11 mouse cellular contexts compared by ENCODE assay signal in the genomic region with DNA sequence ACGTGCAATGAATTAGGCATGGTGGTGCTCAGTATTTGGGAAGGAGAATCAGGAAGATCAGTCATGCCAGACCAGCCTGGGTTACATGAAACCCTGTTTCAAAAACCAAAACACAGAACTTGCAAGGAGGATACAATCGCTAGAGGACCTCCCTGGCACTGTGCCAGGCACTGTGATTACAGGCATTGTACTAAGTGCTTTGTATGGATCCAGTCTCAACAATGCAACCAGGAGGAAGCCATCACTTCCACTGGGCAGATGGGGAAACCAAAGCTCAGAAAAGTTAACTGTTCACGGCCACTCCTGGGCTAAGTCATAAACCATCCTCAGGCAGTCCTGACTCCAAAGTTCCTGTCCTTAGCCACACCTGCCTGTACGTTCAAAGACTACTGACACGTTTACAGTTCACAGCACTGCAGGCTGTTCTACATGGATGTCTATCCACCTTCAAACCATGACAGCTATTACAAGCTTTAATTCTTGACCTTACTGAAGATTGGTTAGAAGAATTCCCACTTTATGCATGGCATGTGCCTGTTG. TPM values are rescaled to one million over a fixed set of nuclear protein-coding genes. Genes with fewer than 3 reads are reported as not detected.
DNase-seq lines count a peak whose midpoint lies in the region; ATAC-seq lines count a peak whose summit lies in the region.
"Had no signal": no experiment of that assay in that cellular context is flagged by ENCODE, and none has a peak within 500 bp of the region (broad histone marks: within the 10 kb centered on the region; RNA-seq: fewer than 3 reads in every experiment).

No protein-coding gene starts in this region.

- H3K4me2 ChIP-seq in forebrain, embryonic 14.5 days (ENCODE audit: low read length) = no peak overlapping the region
- H3K4me2 ChIP-seq in forebrain, embryonic 15.5 days (replicated peaks) = no peak overlapping the region
- no peak overlapping the region for H3K4me2 ChIP-seq in neural tube, embryonic 11.5 days (ENCODE audit: low read depth)
- no peak overlapping the region for H3K4me2 ChIP-seq in intestine, embryonic 16.5 days (ENCODE audit: low read depth, low read length)
- H3K4me2 ChIP-seq in forebrain, embryonic 12.5 days = no peak overlapping the region

- DNase-seq in forebrain, embryonic 14.5 days (ENCODE audit: low spot score) = peak; percentile 37
- DNase-seq in neural tube, embryonic 11.5 days (ENCODE audit: low spot score) = peak; percentile 17
- no peak for DNase-seq in neural tube, embryonic 10.5 days (ENCODE audit: extremely low spot score, low spot score)
- DNase-seq in skeletal muscle tissue, adult 2 months (ENCODE audit: low read depth, low spot score) = peak; percentile 27
- no peak for DNase-seq in thymus, postnatal 25 days
- DNase-seq: thymus, adult 18-20 months had no signal

- H3K27me3 ChIP-seq in forebrain, embryonic 14.5 days (replicated peaks; ENCODE audit: control insufficient read depth, insufficient read depth, low read length) = no peaks in the 10 kb centered on the region
- H3K27me3 ChIP-seq in forebrain, embryonic 15.5 days = no peaks in the 10 kb centered on the region
- no peaks in the 10 kb centered on the region for H3K27me3 ChIP-seq in neural tube, embryonic 11.5 days (ENCODE audit: control insufficient read depth, insufficient read depth, low read length)
- no peaks in the 10 kb centered on the region for H3K27me3 ChIP-seq in intestine, embryonic 16.5 days (replicated peaks; ENCODE audit: control insufficient read depth, insufficient read depth, low read length)
- H3K27me3 ChIP-seq in forebrain, embryonic 12.5 days = no peaks in the 10 kb centered on the region

- no peaks in the 10 kb centered on the region for H3K4me1 ChIP-seq in forebrain, embryonic 14.5 days (ENCODE audit: control insufficient read depth, insufficient read depth, low read length)
- peaks cover 25% of the 10 kb centered on the region for H3K4me1 ChIP-seq in forebrain, embryonic 15.5 days
- H3K4me1 ChIP-seq in neural tube, embryonic 11.5 days (ENCODE audit: control insufficient read depth, insufficient read depth, low read length) = peaks cover 3% of the 10 kb centered on the region; the same call in 1 of the 2 replicates
- peaks cover 14% of the 10 kb centered on the region for H3K4me1 ChIP-seq in intestine, embryonic 16.5 days (ENCODE audit: control insufficient read depth, insufficient read depth, low read length)
- peaks cover 28% of the 10 kb centered on the region for H3K4me1 ChIP-seq in forebrain, embryonic 12.5 days

- no peak overlapping the region for H3K27ac ChIP-seq in forebrain, embryonic 14.5 days (ENCODE audit: low read depth, low read length)
- H3K27ac ChIP-seq in forebrain, embryonic 15.5 days (replicated peaks) = no peak overlapping the region
- H3K27ac ChIP-seq in neural tube, embryonic 11.5 days (ENCODE audit: low read depth, low read length) = no peak overlapping the region
- peak overlapping the region; percentile 10; the same call in 1 of the 2 replicates for H3K27ac ChIP-seq in intestine, embryonic 16.5 days (ENCODE audit: low read length)
- H3K27ac ChIP-seq in forebrain, embryonic 12.5 days = no peak overlapping the region

- ATAC-seq in forebrain, embryonic 14.5 days = no peak
- ATAC-seq in forebrain, embryonic 15.5 days (replicated peaks) = no peak
- ATAC-seq in neural tube, embryonic 11.5 days (ENCODE audit: insufficient read depth, low FRiP score, low TSS enrichment) = no peak
- peak; percentile 79 for ATAC-seq in intestine, embryonic 16.5 days
- no peak for ATAC-seq in forebrain, embryonic 12.5 days (ENCODE audit: low FRiP score)

- 61% methylated on average over 5 of the region's 5 CpGs for WGBS in forebrain, embryonic 14.5 days
- WGBS in forebrain, embryonic 15.5 days = 52% methylated on average over 5 of the region's 5 CpGs
- WGBS in neural tube, embryonic 11.5 days = 66% methylated on average over 5 of the region's 5 CpGs
- WGBS in intestine, embryonic 16.5 days = 24% methylated on average over 5 of the region's 5 CpGs
- WGBS in forebrain, embryonic 12.5 days = 69% methylated on average over 5 of the region's 5 CpGs

- no peak overlapping the region for H3K9ac ChIP-seq in forebrain, embryonic 14.5 days (ENCODE audit: low read length)
- H3K9ac ChIP-seq in forebrain, embryonic 15.5 days (replicated peaks) = no peak overlapping the region
- no peak overlapping the region for H3K9ac ChIP-seq in neural tube, embryonic 11.5 days (ENCODE audit: low read length)
- no peak overlapping the region for H3K9ac ChIP-seq in intestine, embryonic 16.5 days (ENCODE audit: low read depth, low read length)
- no peak overlapping the region for H3K9ac ChIP-seq in forebrain, embryonic 12.5 days

- H3K36me3 ChIP-seq in forebrain, embryonic 14.5 days (ENCODE audit: control insufficient read depth, insufficient read depth, low read length) = no peaks in the 10 kb centered on the region
- no peaks in the 10 kb centered on the region for H3K36me3 ChIP-seq in forebrain, embryonic 15.5 days
- H3K36me3 ChIP-seq in neural tube, embryonic 11.5 days (ENCODE audit: control insufficient read depth, insufficient read depth, low read length) = no peaks in the 10 kb centered on the region
- no peaks in the 10 kb centered on the region for H3K36me3 ChIP-seq in intestine, embryonic 16.5 days (ENCODE audit: control insufficient read depth, insufficient read depth, low read length)
- no peaks in the 10 kb centered on the region for H3K36me3 ChIP-seq in forebrain, embryonic 12.5 days (replicated peaks)

- H3K9me3 ChIP-seq in forebrain, embryonic 14.5 days (replicated peaks; ENCODE audit: control insufficient read depth, low read length) = no peaks in the 10 kb centered on the region
- H3K9me3 ChIP-seq in forebrain, embryonic 15.5 days = no peaks in the 10 kb centered on the region
- H3K9me3 ChIP-seq in neural tube, embryonic 11.5 days (ENCODE audit: control insufficient read depth, low read length) = no peaks in the 10 kb centered on the region
- H3K9me3 ChIP-seq in intestine, embryonic 16.5 days (ENCODE audit: control insufficient read depth, low read length) = no peaks in the 10 kb centered on the region
- no peaks in the 10 kb centered on the region for H3K9me3 ChIP-seq in forebrain, embryonic 12.5 days

- H3K4me3 ChIP-seq in forebrain, embryonic 14.5 days (ENCODE audit: low read depth, low read length) = no peak overlapping the region
- H3K4me3 ChIP-seq in forebrain, embryonic 15.5 days = no peak overlapping the region
- H3K4me3 ChIP-seq in neural tube, embryonic 11.5 days (ENCODE audit: low read depth, low read length) = no peak overlapping the region
- no peak overlapping the region for H3K4me3 ChIP-seq in intestine, embryonic 16.5 days (ENCODE audit: low read length)
- H3K4me3 ChIP-seq in forebrain, embryonic 12.5 days (replicated peaks) = no peak overlapping the region
- H3K4me3 ChIP-seq: erythroblast, embryonic 14.5 days had no signal

RNA-seq across cellular contexts. Expression of gene Zfyve19, which starts 5.4 kb away (rescaled TPM):
- 62.8 and 67.6 TPM in 2 replicates for polyA plus RNA-seq in forebrain, embryonic 14.5 days (2014; fragmentation: Nextera tagmentation; extraction: Ambion mirVana)
- polyA plus RNA-seq in forebrain, embryonic 15.5 days (2015; fragmentation: Nextera tagmentation; extraction: Ambion mirVana) = 64.7 and 66.6 TPM in 2 replicates
- polyA plus RNA-seq in neural tube, embryonic 11.5 days (2014; fragmentation: Nextera tagmentation; extraction: Ambion mirVana) = 43.0 and 52.5 TPM in 2 replicates
- 69.1 and 69.8 TPM in 2 replicates for polyA plus RNA-seq in intestine, embryonic 16.5 days (2015; fragmentation: Nextera tagmentation; extraction: Ambion mirVana)
- 45.9 and 51.1 TPM in 2 replicates for polyA plus RNA-seq in forebrain, embryonic 12.5 days (2016; fragmentation: Nextera tagmentation; extraction: Ambion mirVana)

RNA-seq across cellular contexts. Expression of gene Dnajc17, which starts 5.6 kb away (rescaled TPM):
- polyA plus RNA-seq in forebrain, embryonic 14.5 days (2014; fragmentation: Nextera tagmentation; extraction: Ambion mirVana) = 24.6 and 29.0 TPM in 2 replicates
- 26.7 and 30.9 TPM in 2 replicates for polyA plus RNA-seq in forebrain, embryonic 15.5 days (2015; fragmentation: Nextera tagmentation; extraction: Ambion mirVana)
- 19.4 and 20.3 TPM in 2 replicates for polyA plus RNA-seq in neural tube, embryonic 11.5 days (2014; fragmentation: Nextera tagmentation; extraction: Ambion mirVana)
- polyA plus RNA-seq in intestine, embryonic 16.5 days (2015; fragmentation: Nextera tagmentation; extraction: Ambion mirVana) = 10.3 and 14.9 TPM in 2 replicates
- 26.0 and 26.7 TPM in 2 replicates for polyA plus RNA-seq in forebrain, embryonic 12.5 days (2016; fragmentation: Nextera tagmentation; extraction: Ambion mirVana)

RNA-seq across cellular contexts. Expression of gene Ppp1r14d, which starts 26.7 kb away (rescaled TPM):
- polyA plus RNA-seq in forebrain, embryonic 14.5 days (2014; fragmentation: Nextera tagmentation; extraction: Ambion mirVana) = not detected in 2 replicates
- polyA plus RNA-seq in forebrain, embryonic 15.5 days (2015; fragmentation: Nextera tagmentation; extraction: Ambion mirVana) = not detected in 2 replicates
- polyA plus RNA-seq in neural tube, embryonic 11.5 days (2014; fragmentation: Nextera tagmentation; extraction: Ambion mirVana) = not detected in 2 replicates
- polyA plus RNA-seq in intestine, embryonic 16.5 days (2015; fragmentation: Nextera tagmentation; extraction: Ambion mirVana) = 30.1 and 35.2 TPM in 2 replicates
- not detected in 2 replicates for polyA plus RNA-seq in forebrain, embryonic 12.5 days (2016; fragmentation: Nextera tagmentation; extraction: Ambion mirVana)
- polyA plus RNA-seq: erythroblast, embryonic 14.5 days; liver, embryonic 16.5 days had no signal

RNA-seq across cellular contexts. Expression of gene Gm14137, which starts 28.7 kb away (rescaled TPM):
- 0.31 and 0.48 TPM in 2 replicates for polyA plus RNA-seq in forebrain, embryonic 14.5 days (2014; fragmentation: Nextera tagmentation; extraction: Ambion mirVana)
- 0.83 and 0.90 TPM in 2 replicates for polyA plus RNA-seq in forebrain, embryonic 15.5 days (2015; fragmentation: Nextera tagmentation; extraction: Ambion mirVana)
- 0.17 and 0.20 TPM in 2 replicates for polyA plus RNA-seq in neural tube, embryonic 11.5 days (2014; fragmentation: Nextera tagmentation; extraction: Ambion mirVana)
- 0.15 and 0.31 TPM in 2 replicates for polyA plus RNA-seq in intestine, embryonic 16.5 days (2015; fragmentation: Nextera tagmentation; extraction: Ambion mirVana)
- 1.0 and 1.5 TPM in 2 replicates for polyA plus RNA-seq in forebrain, embryonic 12.5 days (2016; fragmentation: Nextera tagmentation; extraction: Ambion mirVana)
- polyA plus RNA-seq: erythroblast, embryonic 14.5 days had no signal

RNA-seq across cellular contexts. Expression of gene Spint1, which starts 34.2 kb away (rescaled TPM):
- 0.27 and 0.39 TPM in 2 replicates for polyA plus RNA-seq in forebrain, embryonic 14.5 days (2014; fragmentation: Nextera tagmentation; extraction: Ambion mirVana)
- polyA plus RNA-seq in forebrain, embryonic 15.5 days (2015; fragmentation: Nextera tagmentation; extraction: Ambion mirVana) = 0.31 and 0.56 TPM in 2 replicates
- 2.7 and 2.8 TPM in 2 replicates for polyA plus RNA-seq in neural tube, embryonic 11.5 days (2014; fragmentation: Nextera tagmentation; extraction: Ambion mirVana)
- 114 and 132 TPM in 2 replicates for polyA plus RNA-seq in intestine, embryonic 16.5 days (2015; fragmentation: Nextera tagmentation; extraction: Ambion mirVana)
- 2.0 and 2.1 TPM in 2 replicates for polyA plus RNA-seq in forebrain, embryonic 12.5 days (2016; fragmentation: Nextera tagmentation; extraction: Ambion mirVana)
- polyA plus RNA-seq: erythroblast, embryonic 14.5 days had no signal

Comparison
In these comparisons a context has a peak if more than half of its experiments do, and no peak if none do; other contexts are left out.
1. DNase-seq: peak in forebrain, embryonic 14.5 days (single experiment), neural tube, embryonic 11.5 days (single experiment) and skeletal muscle tissue, adult 2 months (single experiment); none in neural tube, embryonic 10.5 days (single experiment) and thymus, postnatal 25 days (single experiment).
2. RNA of gene Ppp1r14d, which starts 26.7 kb away (polyA plus RNA-seq): 30.1 to 35.2 TPM in intestine, embryonic 16.5 days; not detected in forebrain, embryonic 12.5 days, not detected in forebrain, embryonic 15.5 days, not detected in forebrain, embryonic 14.5 days and not detected in neural tube, embryonic 11.5 days; every median in the first group is over 10 times any median in the second.